Mouse (Mus musculus): ENCODE results near the gene Anapc16. TPM values are rescaled to one million over a fixed set of nuclear protein-coding genes. Genes with fewer than 3 reads are reported as not detected.
A peak's percentile ranks its signal among the peaks of the same experiment; 100 is the strongest.

Gene Anapc16
- 106 and 120 TPM in 2 replicates for polyA plus RNA-seq (2015; fragmentation: Nextera tagmentation; extraction: Ambion mirVana)

DNA sequence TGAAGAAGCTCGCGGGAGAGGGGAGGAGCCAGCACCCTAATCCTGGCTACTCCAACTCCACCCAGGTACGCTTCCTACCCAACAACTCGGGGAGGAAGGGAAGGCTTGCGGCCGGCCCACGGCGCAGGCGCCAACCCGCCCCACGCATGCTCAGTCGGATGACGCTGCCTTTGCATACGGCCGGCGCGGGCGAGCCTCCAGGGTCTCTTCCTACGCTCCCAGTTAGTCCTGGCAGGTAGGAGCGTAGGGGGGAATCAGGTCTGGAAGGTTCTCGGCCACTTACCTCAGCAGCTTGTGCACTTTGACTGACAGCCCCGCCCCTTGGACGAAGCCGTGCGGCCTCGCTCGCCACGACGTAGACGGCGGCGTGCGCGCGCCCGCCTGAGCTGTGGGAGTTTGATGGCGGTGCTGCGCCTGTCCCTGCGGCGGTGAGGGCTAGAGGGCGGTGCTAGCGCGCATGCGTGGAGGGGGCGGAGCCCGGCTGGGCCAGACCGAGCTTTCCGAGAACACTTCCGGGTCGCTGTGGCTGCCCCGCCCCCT lies at the start of gene Anapc16, which contains the start of gene Ascc1:
TSS of gene Anapc16 (minus strand) at position 463 of the 540 bp plus-strand sequence.
TSS of gene Ascc1 (plus strand) at position 133 of the 540 bp plus-strand sequence.
- peak within 1 kb of the TSS; percentile 74 for H3K9ac ChIP-seq

GRCm38 (mm10) chr10:60050581-60050980 lies 47.6 kb upstream of the Anapc16 start:
- no peak overlapping the region for H3K4me2 ChIP-seq
- H3K4me1 ChIP-seq (replicated peaks) = 0 out of 2 replicates have a peak, but pooled peaks cover 5% of the 10 kb centered on the region
- WGBS = 95% methylated on average over 10 of the region's 10 CpGs
- no peak for ATAC-seq (ENCODE audit: low FRiP score, low read depth)
- H3K9ac ChIP-seq = no peak overlapping the region
- no peak overlapping the region for H3K4me3 ChIP-seq
- H3K27ac ChIP-seq (replicated peaks) = no peak overlapping the region
- H3K27me3 ChIP-seq = no peaks in the 10 kb centered on the region
- H3K9me3 ChIP-seq = no peaks in the 10 kb centered on the region
- H3K36me3 ChIP-seq = 0 out of 2 replicates have a peak, but pooled peaks cover 2% of the 10 kb centered on the region

More for the DNA sequence above, at the start of gene Anapc16, which contains the start of gene Ascc1:
- ATAC-seq (ENCODE audit: low FRiP score, low read depth) = peak; percentile 96
- Histone ChIP-seq H3K27me3 (no peaks in the 10 kb centered on the region), H3K9me3 (no peaks in the 10 kb centered on the region), H3K4me1 (replicated peaks) (peaks cover 20% of the 10 kb centered on the region), H3K4me2 (peak within 1 kb of the TSS; percentile 75), H3K4me3 (peak within 1 kb of the TSS; percentile 62), H3K27ac (replicated peaks) (peak within 1 kb of the TSS; percentile 98), H3K36me3 (0 out of 2 replicates have a peak, but pooled peaks cover 3% of the 10 kb centered on the region)
- under 1% methylated on average over 51 of the region's 51 CpGs for WGBS

DNA sequence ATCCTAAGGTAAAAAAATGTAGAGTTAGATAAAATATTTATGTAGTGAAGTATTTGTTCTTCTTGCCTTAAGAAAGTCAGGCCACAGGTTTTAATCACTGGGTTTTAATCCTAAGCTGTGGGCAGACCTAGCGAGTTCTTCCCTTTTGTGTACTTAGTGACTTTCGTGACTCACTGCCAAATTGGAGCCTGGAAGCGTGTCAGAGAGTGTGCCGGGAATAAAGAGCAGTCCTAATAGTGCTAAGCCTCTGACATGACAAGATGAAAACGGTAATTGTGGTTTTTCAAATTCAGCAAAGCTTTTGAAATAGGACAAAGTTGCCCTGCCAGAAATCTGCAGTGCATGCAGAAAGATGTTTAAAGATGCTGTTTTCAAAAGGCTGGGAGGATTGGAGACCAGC lies 43.8 kb upstream of the Anapc16 start:
- ATAC-seq (ENCODE audit: low FRiP score, low read depth) = no peak
- H3K36me3 ChIP-seq = 0 out of 2 replicates have a peak, but pooled peaks cover 2% of the 10 kb centered on the region
- no peak overlapping the region for H3K9ac ChIP-seq
- 29% methylated on average over 5 of the region's 5 CpGs for WGBS
- H3K9me3 ChIP-seq = no peaks in the 10 kb centered on the region
- no peak overlapping the region for H3K4me2 ChIP-seq
- no peak overlapping the region for H3K4me3 ChIP-seq
- H3K4me1 ChIP-seq (replicated peaks) = 0 out of 2 replicates have a peak, but pooled peaks cover 5% of the 10 kb centered on the region
- no peak overlapping the region for H3K27ac ChIP-seq (replicated peaks)
- no peaks in the 10 kb centered on the region for H3K27me3 ChIP-seq

DNA sequence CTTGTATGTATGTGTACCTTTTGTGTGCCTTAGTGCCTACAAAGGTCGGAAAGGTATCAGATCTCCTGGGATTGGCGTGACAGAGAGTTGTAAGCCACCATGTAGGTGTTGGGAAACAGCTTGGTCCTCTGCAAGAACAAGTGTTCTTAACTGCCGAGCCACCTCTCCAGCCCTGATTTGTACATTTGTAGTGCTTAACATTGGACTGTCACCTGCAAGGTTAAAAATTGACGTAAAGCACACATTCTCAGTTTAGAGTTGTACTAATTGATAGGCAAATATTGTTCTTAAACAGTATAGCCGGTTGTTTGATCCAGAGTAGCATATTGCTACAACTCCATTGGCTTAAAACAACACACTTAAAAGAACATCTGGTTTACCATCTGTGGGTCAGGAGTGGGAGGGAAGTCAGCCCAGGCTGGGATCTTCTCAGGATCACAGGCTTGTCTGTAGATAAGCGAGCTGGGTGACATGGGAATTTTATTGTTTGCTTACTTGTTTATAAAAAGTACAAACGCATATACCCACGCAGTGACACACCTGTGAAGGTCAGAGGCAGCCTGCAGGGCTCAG lies 39.5 kb upstream of the Anapc16 start:
- no peaks in the 10 kb centered on the region for H3K27me3 ChIP-seq
- H3K36me3 ChIP-seq = no peaks in the 10 kb centered on the region
- H3K4me3 ChIP-seq = no peak overlapping the region
- H3K9me3 ChIP-seq = no peaks in the 10 kb centered on the region
- H3K4me1 ChIP-seq (replicated peaks) = 0 out of 2 replicates have a peak, but pooled peaks cover 5% of the 10 kb centered on the region
- WGBS = 93% methylated on average over 8 of the region's 8 CpGs
- no peak overlapping the region for H3K27ac ChIP-seq (replicated peaks)
- ATAC-seq (ENCODE audit: low FRiP score, low read depth) = no peak
- H3K9ac ChIP-seq = no peak overlapping the region
- H3K4me2 ChIP-seq = no peak overlapping the region

- no peak for ATAC-seq (ENCODE audit: low FRiP score, low read depth)
- H3K36me3 ChIP-seq = no peaks in the 10 kb centered on the region
- H3K9ac ChIP-seq = no peak overlapping the region
- peaks cover 13% of the 10 kb centered on the region for H3K4me1 ChIP-seq (replicated peaks)
- 80% methylated on average over 4 of the region's 4 CpGs for WGBS
- no peak overlapping the region for H3K27ac ChIP-seq (replicated peaks)
- H3K4me3 ChIP-seq = no peak overlapping the region
- no peaks in the 10 kb centered on the region for H3K27me3 ChIP-seq
- H3K9me3 ChIP-seq = no peaks in the 10 kb centered on the region
- H3K4me2 ChIP-seq = no peak overlapping the region
Observed at GRCm38 (mm10) chr10:60035744-60036143, 32.8 kb upstream of the Anapc16 start.

- H3K27ac ChIP-seq (replicated peaks) = no peak overlapping the region
- no peak overlapping the region for H3K9ac ChIP-seq
- no peaks in the 10 kb centered on the region for H3K36me3 ChIP-seq
- H3K27me3 ChIP-seq = no peaks in the 10 kb centered on the region
- 88% methylated on average over 3 of the region's 3 CpGs for WGBS
- H3K4me2 ChIP-seq = no peak overlapping the region
- no peak for ATAC-seq (ENCODE audit: low FRiP score, low read depth)
- no peak overlapping the region for H3K4me3 ChIP-seq
- no peaks in the 10 kb centered on the region for H3K9me3 ChIP-seq
- H3K4me1 ChIP-seq (replicated peaks) = peaks cover 13% of the 10 kb centered on the region
Observed at GRCm38 (mm10) chr10:60034621-60035020, 31.7 kb upstream of the Anapc16 start.

GRCm38 (mm10) chr10:60033064-60033463 lies 30.1 kb upstream of the Anapc16 start:
- H3K27ac ChIP-seq (replicated peaks) = no peak overlapping the region

DNA sequence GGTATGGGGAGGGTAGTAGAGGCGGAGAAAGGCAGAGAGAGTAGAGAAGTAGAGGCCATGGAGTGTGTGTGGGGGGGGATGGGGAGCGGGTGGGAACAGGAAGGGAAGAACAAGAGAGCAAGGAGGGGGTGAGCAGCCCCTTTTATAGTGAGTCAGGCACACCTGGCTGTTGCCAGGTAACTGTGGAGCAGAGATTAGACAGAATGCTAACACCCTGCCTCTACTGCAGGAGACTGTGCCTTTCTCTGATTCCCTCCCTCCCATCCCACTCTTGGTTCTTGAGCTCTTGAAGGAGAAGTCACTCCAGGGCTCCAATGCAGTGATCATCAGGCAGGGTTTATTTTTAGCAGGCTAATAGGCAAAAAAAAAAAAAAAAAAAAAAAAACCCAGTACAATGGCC lies 29.7 kb upstream of the Anapc16 start:
- WGBS = 70% methylated on average over 2 of the region's 2 CpGs
- H3K9me3 ChIP-seq = no peaks in the 10 kb centered on the region
- no peak overlapping the region for H3K9ac ChIP-seq
- no peak overlapping the region for H3K4me3 ChIP-seq
- no peak overlapping the region for H3K27ac ChIP-seq (replicated peaks)
- no peaks in the 10 kb centered on the region for H3K36me3 ChIP-seq
- no peaks in the 10 kb centered on the region for H3K27me3 ChIP-seq
- H3K4me1 ChIP-seq (replicated peaks) = peaks cover 31% of the 10 kb centered on the region
- ATAC-seq (ENCODE audit: low FRiP score, low read depth) = peak; percentile 49
- H3K4me2 ChIP-seq = no peak overlapping the region

More at GRCm38 (mm10) chr10:60033064-60033463, 30.1 kb upstream of the Anapc16 start:
- no peak for ATAC-seq (ENCODE audit: low FRiP score, low read depth)
- H3K9me3 ChIP-seq = no peaks in the 10 kb centered on the region
- WGBS = 51% methylated on average over 5 of the region's 5 CpGs
- H3K4me1 ChIP-seq (replicated peaks) = peaks cover 26% of the 10 kb centered on the region
- no peak overlapping the region for H3K4me2 ChIP-seq
- H3K9ac ChIP-seq = no peak overlapping the region
- H3K36me3 ChIP-seq = no peaks in the 10 kb centered on the region
- no peaks in the 10 kb centered on the region for H3K27me3 ChIP-seq
- no peak overlapping the region for H3K4me3 ChIP-seq

- H3K9me3 ChIP-seq = no peaks in the 10 kb centered on the region
- no peak overlapping the region for H3K4me3 ChIP-seq
- 39% methylated on average over 2 of the region's 2 CpGs for WGBS
- ATAC-seq (ENCODE audit: low FRiP score, low read depth) = peak; percentile 36; the same call in 1 of the 2 replicates
- no peak overlapping the region for H3K4me2 ChIP-seq
- no peaks in the 10 kb centered on the region for H3K36me3 ChIP-seq
- H3K4me1 ChIP-seq (replicated peaks) = peaks cover 37% of the 10 kb centered on the region
- no peaks in the 10 kb centered on the region for H3K27me3 ChIP-seq
- no peak overlapping the region for H3K27ac ChIP-seq (replicated peaks)
- no peak overlapping the region for H3K9ac ChIP-seq
Observed at GRCm38 (mm10) chr10:60031985-60032384, 29.1 kb upstream of the Anapc16 start.

- Histone ChIP-seq H3K9me3 (no peaks in the 10 kb centered on the region), H3K4me3 (no peak overlapping the region), H3K27me3 (no peaks in the 10 kb centered on the region), H3K27ac (replicated peaks) (no peak overlapping the region), H3K36me3 (no peaks in the 10 kb centered on the region), H3K9ac (no peak overlapping the region), H3K4me1 (replicated peaks) (peaks cover 41% of the 10 kb centered on the region), H3K4me2 (no peak overlapping the region)
- ATAC-seq (ENCODE audit: low FRiP score, low read depth) = no peak
- 68% methylated on average over 8 of the region's 8 CpGs for WGBS
Observed at GRCm38 (mm10) chr10:60031562-60031961, 28.6 kb upstream of the Anapc16 start.

- no peak for ATAC-seq (ENCODE audit: low FRiP score, low read depth)
- no peak overlapping the region for H3K27ac ChIP-seq (replicated peaks)
- no peaks in the 10 kb centered on the region for H3K27me3 ChIP-seq
- H3K4me1 ChIP-seq (replicated peaks) = peaks cover 45% of the 10 kb centered on the region
- WGBS = 89% methylated on average over 4 of the region's 4 CpGs
- H3K9me3 ChIP-seq = no peaks in the 10 kb centered on the region
- no peak overlapping the region for H3K4me3 ChIP-seq
- no peak overlapping the region for H3K9ac ChIP-seq
- no peak overlapping the region for H3K4me2 ChIP-seq
- no peaks in the 10 kb centered on the region for H3K36me3 ChIP-seq
Observed at GRCm38 (mm10) chr10:60029387-60029786, 26.5 kb upstream of the Anapc16 start.

- Histone ChIP-seq H3K36me3 (no peaks in the 10 kb centered on the region), H3K4me3 (no peak overlapping the region), H3K4me1 (replicated peaks) (peaks cover 45% of the 10 kb centered on the region), H3K4me2 (no peak overlapping the region), H3K9me3 (no peaks in the 10 kb centered on the region), H3K9ac (no peak overlapping the region), H3K27me3 (no peaks in the 10 kb centered on the region), H3K27ac (replicated peaks) (peak overlapping the region; percentile 51)
- 55% methylated on average over 7 of the region's 7 CpGs for WGBS
- no peak for ATAC-seq (ENCODE audit: low FRiP score, low read depth)
Observed at GRCm38 (mm10) chr10:60028979-60029378, 26.0 kb upstream of the Anapc16 start.
